Mouse (Mus musculus) liver (tissue): ENCODE measurements around the gene Ddr2.

Experiments used
- DNase-seq: peaks from one replicate; pipeline ENCODE4 v3.0.0-alpha.2; 2020; ENCODE audit warnings: mixed read lengths

Gene Ddr2

GRCm38 (mm10) chr1:169939345-169939744, 171.2 kb downstream of the Ddr2 start:
- peak; percentile 28 for DNase-seq

GRCm38 (mm10) chr1:169934005-169934725, 176.4 kb downstream of the Ddr2 start:
- peak; percentile 30 for DNase-seq

GRCm38 (mm10) chr1:169932122-169932746, 178.3 kb downstream of the Ddr2 start:
- no peak for DNase-seq

GRCm38 (mm10) chr1:169931698-169932097, 178.9 kb downstream of the Ddr2 start:
- no peak for DNase-seq

GRCm38 (mm10) chr1:169928454-169928971, 182.0 kb downstream of the Ddr2 start, which contains the start of gene Ccdc190:
Ccdc190 (plus strand) TSS chr1:169928648.
- DNase-seq = no peak

GRCm38 (mm10) chr1:169927753-169928369, 182.7 kb downstream of the Ddr2 start:
- no peak for DNase-seq

- no peak for DNase-seq
Measured at GRCm38 (mm10) chr1:169924567-169924966, 186.0 kb downstream of the Ddr2 start.
